Mouse (Mus musculus) layer of hippocampus, postnatal 10 days (tissue): ENCODE results near the gene Gtdc1. TPM values are rescaled to one million over a fixed set of nuclear protein-coding genes. Genes with fewer than 3 reads are reported as not detected.

Source experiments
- DNase-seq, 2 experiments: peaks; one replicate each; pipeline ENCODE4 v3.0.0; 2021; ENCODE audit warnings: low spot score in 2 of 2
- total RNA-seq, 2 experiments: library from RNA; stranded (reverse); gene quantifications; 2 replicates each; pipeline ENCODE4 v1.2.3; 2021

Gtdc1 gene
- total RNA-seq, 2 experiments from 2014 or later, result 66.2 to 78.7 TPM

DNA sequence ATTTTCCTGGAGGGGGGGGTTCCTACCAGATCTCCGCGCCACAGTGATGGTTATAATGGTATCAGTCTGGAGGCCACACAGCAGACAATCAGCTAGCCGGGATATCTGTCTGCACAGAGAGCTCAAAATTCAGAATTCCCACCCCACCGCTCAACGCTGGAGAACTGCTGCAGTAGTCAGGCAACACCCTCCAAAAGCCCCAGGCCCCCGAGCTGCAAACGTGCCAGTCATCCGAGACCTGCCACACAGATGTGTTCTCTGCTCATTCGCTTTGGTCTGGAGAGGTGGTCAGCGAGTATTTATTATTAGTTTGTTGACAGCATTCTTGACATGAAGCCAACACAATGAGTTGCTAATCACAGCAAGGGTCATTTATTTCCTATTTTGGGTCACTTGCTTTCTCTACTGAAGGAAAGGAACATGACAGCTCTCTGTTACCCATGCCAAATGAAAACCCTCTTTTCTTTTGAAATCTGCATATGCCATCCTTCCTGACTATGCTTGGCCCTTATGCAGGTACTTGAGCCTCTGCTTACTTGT, 392.3 kb downstream of the Gtdc1 start:
- no peak for DNase-seq

DNA sequence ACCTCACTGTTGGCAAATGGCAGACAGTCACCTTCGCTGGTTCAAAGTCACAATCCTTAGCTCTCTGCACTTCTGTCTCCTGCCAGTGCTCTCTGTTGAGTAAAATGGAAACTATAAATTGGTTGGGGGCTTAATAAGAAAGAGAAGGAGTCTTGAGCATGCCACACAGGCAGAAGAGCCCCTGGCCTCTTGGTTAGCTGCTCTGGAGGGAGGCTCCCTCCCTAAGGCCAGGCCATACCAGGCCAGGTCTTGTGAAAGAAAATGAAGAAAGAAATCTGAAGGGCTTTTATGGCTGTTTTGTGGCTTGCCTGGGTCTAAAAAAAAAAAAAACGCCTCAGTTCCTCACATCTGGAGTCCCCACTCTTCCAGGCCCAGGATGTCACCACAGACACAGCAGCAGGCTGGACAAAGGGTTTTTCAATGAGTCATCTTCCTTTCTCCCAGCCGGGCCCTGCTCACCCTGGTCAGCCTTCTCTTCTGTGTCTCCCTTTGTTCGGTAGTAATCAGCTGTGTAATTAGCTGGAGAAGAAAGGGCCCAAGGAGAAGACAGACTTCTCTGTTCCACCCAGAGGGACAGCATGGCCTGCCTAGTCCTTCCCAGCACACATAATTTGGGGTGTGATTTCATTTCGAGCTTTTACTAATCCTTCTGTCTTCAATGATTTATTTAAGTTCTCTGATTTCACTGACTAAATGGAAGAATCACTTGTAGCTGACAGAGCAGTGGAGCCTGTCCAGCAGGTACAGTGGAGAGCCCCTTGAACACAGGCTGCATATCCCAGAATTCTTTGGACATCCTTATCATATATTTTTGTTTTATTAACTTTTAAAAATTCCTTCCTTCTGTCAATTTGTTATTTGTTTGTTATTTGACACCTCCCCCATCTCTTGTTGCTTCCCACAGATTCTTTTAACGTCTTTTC, 401.1 kb downstream of the Gtdc1 start:
- DNase-seq, result no peak

DNA sequence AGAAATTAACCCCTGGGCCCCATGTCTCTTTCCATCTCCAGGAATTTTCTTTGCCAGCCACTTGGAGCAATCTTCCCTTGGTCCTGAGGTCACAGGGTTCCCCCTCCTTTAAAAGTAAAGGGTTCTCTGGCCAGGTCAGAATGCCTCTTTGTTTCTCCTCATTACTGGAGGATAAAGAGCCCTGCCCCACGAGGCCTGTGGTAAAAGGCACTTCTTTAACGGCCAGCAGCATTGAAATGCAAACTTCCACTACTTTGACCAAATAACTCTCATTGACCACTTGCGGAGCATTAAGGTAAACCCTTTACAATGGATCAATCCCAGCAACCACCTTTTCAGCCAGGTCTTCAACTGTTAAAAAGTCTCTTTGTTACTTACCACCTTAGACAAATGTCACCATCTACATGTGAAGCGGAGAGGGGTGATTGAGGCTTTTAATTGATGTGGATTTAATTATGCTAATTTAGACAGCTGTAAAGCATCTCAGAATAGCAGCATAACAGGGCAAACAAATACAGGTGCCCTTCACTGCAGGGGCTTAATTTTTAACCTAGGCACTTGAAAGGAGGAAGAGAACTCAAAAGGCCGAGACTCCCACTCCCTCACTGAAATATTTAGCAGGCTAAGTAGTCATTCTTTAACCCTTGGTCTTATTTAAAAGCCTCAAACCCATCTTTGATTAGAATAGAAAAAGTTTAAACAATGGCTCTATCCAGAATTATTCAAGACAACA, 402.1 kb downstream of the Gtdc1 start:
- no peak for DNase-seq

DNA sequence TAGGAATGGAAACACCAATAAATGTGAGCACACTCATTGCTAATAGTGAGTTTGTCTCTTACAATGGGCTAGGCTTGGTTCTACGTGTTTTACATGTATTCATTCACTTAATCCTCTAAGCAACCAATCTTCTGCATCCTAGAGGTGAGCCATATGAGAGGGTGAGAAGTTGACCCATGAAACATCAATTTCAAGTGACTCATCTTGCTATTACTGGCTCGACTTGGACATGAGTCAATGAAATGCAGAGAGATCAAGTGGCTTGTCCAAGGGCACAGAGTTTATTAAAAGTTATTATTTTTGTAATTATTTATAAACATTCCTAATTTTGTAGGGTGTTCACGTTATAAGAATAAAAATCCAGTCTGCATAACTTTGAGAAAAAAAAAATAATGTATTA, 408.2 kb downstream of the Gtdc1 start:
- DNase-seq, result no peak

DNA sequence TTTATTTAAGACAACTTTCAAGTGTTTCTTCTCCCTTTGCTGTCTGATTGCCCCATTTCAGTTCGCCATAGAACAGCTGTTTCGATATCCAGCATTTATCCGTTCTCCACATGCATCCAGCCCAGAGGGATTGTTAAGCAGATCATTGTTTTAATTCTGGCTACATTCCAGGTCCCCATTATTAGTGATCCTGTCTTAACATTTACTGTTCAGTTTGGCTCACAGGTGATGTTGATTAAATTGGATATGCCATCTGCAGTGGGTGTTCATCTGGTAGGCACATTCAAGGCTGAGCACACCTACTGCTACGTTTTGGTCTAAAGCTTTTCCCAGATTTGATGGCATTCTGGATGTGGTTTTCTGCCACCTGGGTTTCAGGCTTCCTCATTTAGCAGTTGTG, 409.4 kb downstream of the Gtdc1 start:
- no peak for DNase-seq

Other genes with a start within 250 kb of the Gtdc1 start
- gene Zeb2, start 189.7 kb upstream of the Gtdc1 start, total RNA-seq, result 100 to 1,000 TPM; 351 to 372 TPM